Mouse (Mus musculus) MEL (cell line): ENCODE measurements around the gene Pum1. TPM values are rescaled to one million over a fixed set of nuclear protein-coding genes. Genes with fewer than 3 reads are reported as not detected.

ENCODE experiments used
- DNase-seq: peaks from one replicate; pipeline ENCODE4 v3.0.0; 2011; ENCODE audit warnings: low read depth, low spot score
- H3K27ac ChIP-seq: 2 replicates; pipeline ENCODE4 v1.5.1; 2012; ENCODE audit warnings: low read depth, mild to moderate bottlenecking, control low read depth, low read length, moderate library complexity; ENCODE audit not compliant: control insufficient read depth
- H3K27me3 ChIP-seq, 2 experiments: fragments of 150-350 bp in 1 of 2; sonication (generic) in 1 of 2; 2 replicates each; pipeline ENCODE4 v1.6.1; 2012; ENCODE audit warnings: low read length in 2 of 2, mild to moderate bottlenecking in 2 of 2, improper control_type of control experiment in 1 of 2, moderate library complexity in 1 of 2; ENCODE audit not compliant: insufficient read depth in 2 of 2, control insufficient read depth in 1 of 2
- H3K36me3 ChIP-seq, 2 experiments: 2 replicates each; pipeline ENCODE4 v1.6.1; 2012 to 2014; ENCODE audit warnings: low read length in 2 of 2, improper control_type of control experiment in 1 of 2, inconsistent platforms in 1 of 2, mild to moderate bottlenecking in 1 of 2; ENCODE audit not compliant: insufficient read depth in 2 of 2, control insufficient read depth in 1 of 2
- H3K4me1 ChIP-seq, 2 experiments: fragments of 150-350 bp in 1 of 2; sonication (generic) in 1 of 2; 2 replicates each; pipeline ENCODE4 v1.6.1; 2012; ENCODE audit warnings: low read length in 2 of 2, improper control_type of control experiment in 1 of 2, mild to moderate bottlenecking in 1 of 2; ENCODE audit not compliant: insufficient read depth in 2 of 2, control insufficient read depth in 1 of 2
- H3K4me3 ChIP-seq, 2 experiments: fragments of 150-350 bp in 1 of 2; sonication (generic) in 1 of 2; 2 replicates each; pipeline ENCODE4 v1.5.1; 2012; ENCODE audit warnings: low read depth in 2 of 2, low read length in 2 of 2, mild to moderate bottlenecking in 2 of 2, moderate library complexity in 2 of 2, control low read depth in 1 of 2, improper control_type of control experiment in 1 of 2; ENCODE audit not compliant: control insufficient read depth in 1 of 2, insufficient read depth in 1 of 2
- H3K79me2 ChIP-seq: 2 replicates; pipeline ENCODE4 v1.6.1; 2012; ENCODE audit warnings: mild to moderate bottlenecking, low read length, moderate library complexity; ENCODE audit not compliant: control insufficient read depth, poor library complexity, insufficient read depth
- H3K9ac ChIP-seq: 2 replicates; pipeline ENCODE4 v1.6.1; 2012; ENCODE audit warnings: low read depth, mild to moderate bottlenecking, control low read depth, low read length, moderate library complexity; ENCODE audit not compliant: control insufficient read depth, poor library complexity, severe bottlenecking
- H3K9me3 ChIP-seq: fragments of 150-350 bp; sonication (generic); replicated peaks from 2 replicates; pipeline ENCODE4 v1.6.1; 2012; ENCODE audit warnings: mild to moderate bottlenecking, low read length, improper control_type of control experiment, moderate library complexity; ENCODE audit not compliant: insufficient read depth
- CHD1 ChIP-seq: IDR thresholded peaks from 2 replicates; pipeline ENCODE4 v1.6.1; 2012; ENCODE audit warnings: low read depth, mild to moderate bottlenecking, inconsistent platforms, low read length, improper control_type of control experiment
- CHD2 ChIP-seq: IDR thresholded peaks from 2 replicates; pipeline ENCODE4 v1.6.1; 2011; ENCODE audit warnings: low read length, improper control_type of control experiment
- ETS1 ChIP-seq: IDR thresholded peaks from 2 replicates; pipeline ENCODE4 v1.6.1; 2012; ENCODE audit warnings: low read depth, mild to moderate bottlenecking, inconsistent platforms, low read length, improper control_type of control experiment, moderate library complexity
- GABPA ChIP-seq: IDR thresholded peaks from 2 replicates; pipeline ENCODE4 v1.6.1; 2012; ENCODE audit warnings: low read depth, mild to moderate bottlenecking, inconsistent platforms, low read length, improper control_type of control experiment, moderate library complexity
- GATA1 ChIP-seq: IDR thresholded peaks from 2 replicates; pipeline ENCODE4 v1.6.1; 2011; ENCODE audit warnings: low read depth, low read length, improper control_type of control experiment
- HCFC1 ChIP-seq: IDR thresholded peaks from 2 replicates; pipeline ENCODE4 v1.6.1; 2012; ENCODE audit warnings: low read depth, mild to moderate bottlenecking, inconsistent platforms, low read length, improper control_type of control experiment, moderate library complexity
- MAFK ChIP-seq: IDR thresholded peaks from 2 replicates; pipeline ENCODE4 v1.6.1; 2011; ENCODE audit warnings: low read depth, mild to moderate bottlenecking, low read length, improper control_type of control experiment, borderline replicate concordance
- MAX ChIP-seq: IDR thresholded peaks from 2 replicates; pipeline ENCODE4 v1.6.1; 2011; ENCODE audit warnings: low read length, improper control_type of control experiment
- MAZ ChIP-seq: IDR thresholded peaks from 2 replicates; pipeline ENCODE4 v1.6.1; 2012; ENCODE audit warnings: low read depth, mild to moderate bottlenecking, inconsistent platforms, low read length, improper control_type of control experiment
- MEF2A ChIP-seq: IDR thresholded peaks from 2 replicates; pipeline ENCODE4 v1.6.1; 2014; ENCODE audit warnings: low read depth, mild to moderate bottlenecking, inconsistent platforms, low read length, improper control_type of control experiment; ENCODE audit not compliant: poor library complexity, insufficient replicate concordance, severe bottlenecking; ENCODE audit errors: extremely low read depth
- NRF1 ChIP-seq: IDR thresholded peaks from 2 replicates; pipeline ENCODE4 v1.6.1; 2014; ENCODE audit warnings: low read depth, mild to moderate bottlenecking, inconsistent platforms, low read length, improper control_type of control experiment, moderate library complexity; ENCODE audit not compliant: poor library complexity, insufficient read depth, severe bottlenecking
- POLR2AphosphoS2 ChIP-seq: IDR thresholded peaks from 2 replicates; pipeline ENCODE4 v1.6.1; 2011; ENCODE audit warnings: low read length, improper control_type of control experiment
- POLR2AphosphoS5 ChIP-seq: IDR thresholded peaks from 2 replicates; pipeline ENCODE4 v1.6.1; 2012; ENCODE audit warnings: low read depth, borderline replicate concordance, mild to moderate bottlenecking, inconsistent platforms, low read length, moderate library complexity, mixed read lengths
- RAD21 ChIP-seq: IDR thresholded peaks from 2 replicates; pipeline ENCODE4 v1.6.1; 2011; ENCODE audit warnings: mild to moderate bottlenecking, low read depth, low read length, improper control_type of control experiment
- SIN3A ChIP-seq: IDR thresholded peaks from 2 replicates; pipeline ENCODE4 v1.6.1; 2012; ENCODE audit warnings: low read length, improper control_type of control experiment, inconsistent platforms
- SMC3 ChIP-seq: IDR thresholded peaks from 2 replicates; pipeline ENCODE4 v1.6.1; 2011; ENCODE audit warnings: low read depth, low read length, improper control_type of control experiment
- TBP ChIP-seq: IDR thresholded peaks from 2 replicates; pipeline ENCODE4 v1.8.0; 2011; ENCODE audit warnings: low read depth, low read length, improper control_type of control experiment
- TCF12 ChIP-seq: IDR thresholded peaks from 2 replicates; pipeline ENCODE4 v1.6.1; 2014; ENCODE audit warnings: low read depth, mild to moderate bottlenecking, inconsistent platforms, low read length, improper control_type of control experiment, moderate library complexity
- UBTF ChIP-seq: IDR thresholded peaks from 2 replicates; pipeline ENCODE4 v1.6.1; 2012; ENCODE audit warnings: low read depth, mild to moderate bottlenecking, inconsistent platforms, low read length, improper control_type of control experiment, moderate library complexity, borderline replicate concordance; ENCODE audit not compliant: insufficient read depth
- USF2 ChIP-seq, 2 experiments: IDR thresholded peaks; 2 replicates each; pipeline ENCODE4 v1.6.1; 2011 to 2012; ENCODE audit warnings: improper control_type of control experiment in 2 of 2, low read length in 2 of 2, borderline replicate concordance in 1 of 2, inconsistent platforms in 1 of 2, low read depth in 1 of 2, mild to moderate bottlenecking in 1 of 2; ENCODE audit not compliant: insufficient read depth in 1 of 2
- ZKSCAN1 ChIP-seq: IDR thresholded peaks from 2 replicates; pipeline ENCODE4 v1.6.1; 2012; ENCODE audit warnings: low read depth, mild to moderate bottlenecking, inconsistent platforms, low read length, improper control_type of control experiment, moderate library complexity
- ZNF384 ChIP-seq: IDR thresholded peaks from 2 replicates; pipeline ENCODE4 v1.6.1; 2012; ENCODE audit warnings: low read depth, mild to moderate bottlenecking, inconsistent platforms, low read length, improper control_type of control experiment
- polyA plus RNA-seq, 2 experiments: library from polyadenylated mRNA; stranded (reverse) in 1 of 2; unstranded in 1 of 2; fragments of >175 nt in 1 of 2; fragments of >200 nt in 1 of 2; gene quantifications; 2 replicates each; pipeline versions ENCODE4 v1.2.1 to v1.2.4; 2012; ENCODE audit warnings: low replicate concordance in 2 of 2, low read depth in 1 of 2; ENCODE audit not compliant: insufficient read length in 2 of 2, insufficient read depth in 1 of 2, missing spikeins in 1 of 2
- total RNA-seq: library from RNA; depleted of rRNA; stranded (reverse); fragments of 300-350 nt; gene quantifications from 2 replicates; pipeline ENCODE4 v1.2.3, GENCODE M21; 2012

The Pum1 gene
- total and polyA plus RNA-seq, 3 experiments = 31.9 to 46.2 (median 36.1) TPM

- Histone ChIP-seq H3K27me3 (no peaks in the 10 kb centered on the region), H3K79me2 (peaks cover 5% of the 10 kb centered on the region; the same call in 1 of the 2 replicates), H3K9ac (no peak overlapping the region), H3K36me3 (peaks cover 0 to 41% of the 10 kb centered on the region in 2 experiments; a peak in 2 of 4 replicates), H3K4me3 (no peak overlapping the region), H3K27ac (no peak overlapping the region), H3K4me1 (no peaks in the 10 kb centered on the region), H3K9me3 (no peaks in the 10 kb centered on the region)
- no peak for DNase-seq
- TF ChIP-seq USF2 (IDR thresholded peaks at IDR 0.05; ENCODE audit: borderline replicate concordance in 1 of 2, insufficient read depth in 1 of 2, low read depth in 1 of 2, low read length in 2 of 2) = no peak
- TF ChIP-seq MAZ = no peak
- TF ChIP-seq ZNF384 = no peak
- TF ChIP-seq GABPA = no peak
- no peak for TF ChIP-seq POLR2AphosphoS5
- TF ChIP-seq MAFK = no peak
- TF ChIP-seq TCF12 = no peak
- no peak for TF ChIP-seq SIN3A
- no peak for TF ChIP-seq UBTF
- TF ChIP-seq ETS1 = no peak
- no peak for TF ChIP-seq POLR2AphosphoS2
- TF ChIP-seq GATA1 = no peak
- TF ChIP-seq HCFC1 = no peak
- TF ChIP-seq ZKSCAN1 = no peak
- no peak for TF ChIP-seq CHD1
- TF ChIP-seq MAX = no peak
- no peak for TF ChIP-seq NRF1
- TF ChIP-seq RAD21 = no peak
- TF ChIP-seq SMC3 = no peak
- TF ChIP-seq CHD2 = no peak
Observed at GRCm38 (mm10) chr4:130759875-130760274, 96.8 kb downstream of the Pum1 start.

GRCm38 (mm10) chr4:130761809-130762208, 98.7 kb downstream of the Pum1 start:
- H3K4me3 ChIP-seq = no peak overlapping the region
- no peak overlapping the region for H3K27ac ChIP-seq
- DNase-seq = no peak
- H3K9me3 ChIP-seq = no peaks in the 10 kb centered on the region
- H3K9ac ChIP-seq = no peak overlapping the region
- no peaks in the 10 kb centered on the region for H3K27me3 ChIP-seq
- H3K4me1 ChIP-seq = no peaks in the 10 kb centered on the region
- TF ChIP-seq TBP = no peak
- TF ChIP-seq CHD1 = no peak
- TF ChIP-seq MEF2A = no peak
- peaks cover 3% of the 10 kb centered on the region; the same call in 1 of the 2 replicates for H3K79me2 ChIP-seq
- H3K36me3 ChIP-seq = peaks cover 0 to 40% of the 10 kb centered on the region in 2 experiments; a peak in 2 of 4 replicates
